Mouse (Mus musculus) stomach, embryonic 16.5 days (tissue): ENCODE measurements around the gene Epha7. TPM values are rescaled to one million over a fixed set of nuclear protein-coding genes. Genes with fewer than 3 reads are reported as not detected.

Source experiments
- ATAC-seq: fragments of 200-750 bp; cut with Nextera tagmentation; 2 replicates; pipeline ENCODE4 v1.8.0; 2017; ENCODE audit warnings: moderate number of reproducible peaks, moderate TSS enrichment; ENCODE audit not compliant: insufficient read depth, low FRiP score
- H3K27ac ChIP-seq: fragments of 300-500 bp; sonication (generic); 2 replicates; pipeline ENCODE4 v1.5.1; 2014; ENCODE audit warnings: low read length
- H3K27me3 ChIP-seq: fragments of 300-500 bp; sonication (generic); 2 replicates; pipeline ENCODE4 v1.6.1; 2014; ENCODE audit warnings: low read length, control low read depth, mixed read lengths; ENCODE audit not compliant: control insufficient read depth, insufficient read depth
- H3K36me3 ChIP-seq: fragments of 300-500 bp; sonication (generic); 2 replicates; pipeline ENCODE4 v1.6.1; 2014; ENCODE audit warnings: low read length; ENCODE audit not compliant: control insufficient read depth, insufficient read depth
- H3K4me1 ChIP-seq: fragments of 300-500 bp; sonication (generic); 2 replicates; pipeline ENCODE4 v1.6.1; 2014; ENCODE audit warnings: low read length, control low read depth, mixed read lengths; ENCODE audit not compliant: control insufficient read depth, insufficient read depth
- H3K4me2 ChIP-seq: fragments of 300-500 bp; sonication (generic); 2 replicates; pipeline ENCODE4 v1.6.1; 2014; ENCODE audit warnings: low read depth, low read length, mixed read lengths
- H3K4me3 ChIP-seq: fragments of 300-500 bp; sonication (generic); replicated peaks from 2 replicates; pipeline ENCODE4 v1.5.1; 2014; ENCODE audit warnings: mild to moderate bottlenecking, low read length
- H3K9ac ChIP-seq: fragments of 300-500 bp; sonication (generic); 2 replicates; pipeline ENCODE4 v1.6.1; 2014; ENCODE audit warnings: low read length
- H3K9me3 ChIP-seq: fragments of 300-500 bp; sonication (generic); replicated peaks from 2 replicates; pipeline ENCODE4 v1.6.1; 2016; ENCODE audit warnings: low read length, control low read depth; ENCODE audit not compliant: control insufficient read depth
- WGBS: fragments of 180-500 bp; shearing (Covaris S2); extraction: QIAGEN DNeasy Blood & Tissue Kit; methylation state at CpG from one replicate; pipeline ENCODE4 v1.1.7; 2014; 5-methylcytosine and 5-hydroxymethylcytosine counted together
- polyA plus RNA-seq: library from polyadenylated mRNA; unstranded; fragments of >200 nt; fragmentation: Nextera tagmentation; extraction: Ambion mirVana; gene quantifications from 2 replicates; pipeline ENCODE4 v1.2.1, GENCODE M21; 2015

Epha7 gene
- polyA plus RNA-seq, 1 experiment from 2014 or later, result 23.4 TPM

GRCm38 (mm10) chr4:28889630-28890029, 76.7 kb downstream of the Epha7 start:
- Histone ChIP-seq H3K4me1 (no peaks in the 10 kb centered on the region), H3K27me3 (no peaks in the 10 kb centered on the region), H3K9ac (no peak overlapping the region), H3K36me3 (no peaks in the 10 kb centered on the region), H3K4me3 (no peak overlapping the region), H3K27ac (no peak overlapping the region), H3K4me2 (no peak overlapping the region), H3K9me3 (no peaks in the 10 kb centered on the region)
- 68% methylated on average over 5 of the region's 5 CpGs for WGBS
- ATAC-seq, result no peak

- Histone ChIP-seq H3K4me3 (no peak overlapping the region), H3K9me3 (no peaks in the 10 kb centered on the region), H3K4me1 (no peaks in the 10 kb centered on the region), H3K36me3 (no peaks in the 10 kb centered on the region), H3K9ac (no peak overlapping the region), H3K27ac (no peak overlapping the region), H3K4me2 (no peak overlapping the region), H3K27me3 (no peaks in the 10 kb centered on the region)
- 36% methylated on average over 3 of the region's 3 CpGs for WGBS
- no peak for ATAC-seq
These were observed 77.2 kb downstream of the Epha7 start for GRCm38 (mm10) chr4:28890102-28890501.

- Histone ChIP-seq H3K4me3 (no peak overlapping the region), H3K9ac (no peak overlapping the region), H3K27ac (no peak overlapping the region), H3K4me2 (no peak overlapping the region), H3K27me3 (no peaks in the 10 kb centered on the region), H3K9me3 (no peaks in the 10 kb centered on the region), H3K36me3 (no peaks in the 10 kb centered on the region), H3K4me1 (no peaks in the 10 kb centered on the region)
- no peak for ATAC-seq
- WGBS, result 84% methylated on average over 7 of the region's 7 CpGs
These were observed 82.5 kb downstream of the Epha7 start for GRCm38 (mm10) chr4:28895480-28895879.

GRCm38 (mm10) chr4:28899373-28899772, 86.4 kb downstream of the Epha7 start:
- no peaks in the 10 kb centered on the region for H3K36me3 ChIP-seq
- H3K4me3 ChIP-seq, result no peak overlapping the region
- no peak for ATAC-seq
- H3K9ac ChIP-seq, result no peak overlapping the region
- no peak overlapping the region for H3K4me2 ChIP-seq
- no peaks in the 10 kb centered on the region for H3K9me3 ChIP-seq
- no peaks in the 10 kb centered on the region for H3K4me1 ChIP-seq
- 92% methylated on average over 4 of the region's 4 CpGs for WGBS
- no peaks in the 10 kb centered on the region for H3K27me3 ChIP-seq
- no peak overlapping the region for H3K27ac ChIP-seq

GRCm38 (mm10) chr4:28899783-28900182, 86.9 kb downstream of the Epha7 start:
- no peak overlapping the region for H3K4me3 ChIP-seq
- H3K27me3 ChIP-seq, result no peaks in the 10 kb centered on the region
- H3K27ac ChIP-seq, result no peak overlapping the region
- no peak overlapping the region for H3K4me2 ChIP-seq
- no peaks in the 10 kb centered on the region for H3K36me3 ChIP-seq
- ATAC-seq, result no peak
- no peaks in the 10 kb centered on the region for H3K4me1 ChIP-seq
- H3K9me3 ChIP-seq, result no peaks in the 10 kb centered on the region
- WGBS, result 91% methylated on average over 11 of the region's 11 CpGs
- H3K9ac ChIP-seq, result no peak overlapping the region

GRCm38 (mm10) chr4:28901496-28901895, 88.6 kb downstream of the Epha7 start:
- H3K36me3 ChIP-seq, result no peaks in the 10 kb centered on the region
- H3K27ac ChIP-seq, result no peak overlapping the region
- H3K9me3 ChIP-seq, result no peaks in the 10 kb centered on the region
- H3K4me3 ChIP-seq, result no peak overlapping the region
- H3K27me3 ChIP-seq, result no peaks in the 10 kb centered on the region
- no peak overlapping the region for H3K4me2 ChIP-seq
- H3K9ac ChIP-seq, result no peak overlapping the region
- WGBS, result 95% methylated on average over 5 of the region's 5 CpGs
- no peaks in the 10 kb centered on the region for H3K4me1 ChIP-seq
- ATAC-seq, result no peak

GRCm38 (mm10) chr4:28902004-28902704, 89.2 kb downstream of the Epha7 start:
- ATAC-seq, result no peak
- Histone ChIP-seq H3K4me1 (no peaks in the 10 kb centered on the region), H3K9me3 (no peaks in the 10 kb centered on the region), H3K4me2 (no peak overlapping the region), H3K36me3 (no peaks in the 10 kb centered on the region), H3K27me3 (no peaks in the 10 kb centered on the region), H3K27ac (no peak overlapping the region), H3K9ac (no peak overlapping the region), H3K4me3 (no peak overlapping the region)
- 86% methylated on average over 4 of the region's 4 CpGs for WGBS

GRCm38 (mm10) chr4:28906985-28907384, 94.1 kb downstream of the Epha7 start:
- ATAC-seq, result no peak
- no peaks in the 10 kb centered on the region for H3K9me3 ChIP-seq
- H3K36me3 ChIP-seq, result no peaks in the 10 kb centered on the region
- H3K27me3 ChIP-seq, result no peaks in the 10 kb centered on the region
- H3K27ac ChIP-seq, result no peak overlapping the region
- no peak overlapping the region for H3K9ac ChIP-seq
- 86% methylated on average over 2 of the region's 2 CpGs for WGBS
- no peaks in the 10 kb centered on the region for H3K4me1 ChIP-seq
- no peak overlapping the region for H3K4me2 ChIP-seq
- H3K4me3 ChIP-seq, result no peak overlapping the region

GRCm38 (mm10) chr4:28910127-28910526, 97.2 kb downstream of the Epha7 start:
- Histone ChIP-seq H3K9ac (no peak overlapping the region), H3K9me3 (no peaks in the 10 kb centered on the region), H3K27ac (no peak overlapping the region), H3K36me3 (no peaks in the 10 kb centered on the region), H3K4me3 (no peak overlapping the region), H3K27me3 (no peaks in the 10 kb centered on the region), H3K4me1 (no peaks in the 10 kb centered on the region), H3K4me2 (no peak overlapping the region)
- no peak for ATAC-seq
- WGBS, result 79% methylated on average over 4 of the region's 4 CpGs
